Mouse (Mus musculus): ENCODE measurements around the gene Minpp1.

GRCm38 (mm10) chr19:32522247-32522646, 36.7 kb downstream of the Minpp1 start:
- TF ChIP-seq POLR2A (IDR thresholded peaks at IDR 0.05; ENCODE audit: control insufficient read depth in 1 of 2, insufficient read depth in 1 of 2, low read depth in 1 of 2, low read length in 2 of 2, poor library complexity in 1 of 2) = no peak
- TF ChIP-seq RAD21 (IDR thresholded peaks at IDR 0.05; ENCODE audit: low read depth, low read length) = no peak
- TF ChIP-seq SMC3 (IDR thresholded peaks at IDR 0.05; ENCODE audit: low read depth, low read length) = no peak
- TF ChIP-seq TAL1 (IDR thresholded peaks at IDR 0.05; ENCODE audit: low read length) = no peak
- no peak for TF ChIP-seq BHLHE40 (IDR thresholded peaks at IDR 0.05; ENCODE audit: borderline replicate concordance, low read depth, low read length)
- TF ChIP-seq NELFE (IDR thresholded peaks at IDR 0.05; ENCODE audit: low read depth, low read length) = no peak
- TF ChIP-seq EP300 (IDR thresholded peaks at IDR 0.05; ENCODE audit: low read depth in 1 of 2, low read length in 2 of 2) = no peak
- no peak for TF ChIP-seq CTCF (IDR thresholded peaks at IDR 0.05 in 2 of 3, conservative IDR thresholded peaks at IDR 0.05 in 1 of 3; ENCODE audit: control insufficient read depth in 1 of 3, insufficient read depth in 1 of 3, low read depth in 2 of 3, low read length in 3 of 3, poor library complexity in 1 of 3, severe bottlenecking in 1 of 3)
- no peak for TF ChIP-seq USF2 (IDR thresholded peaks at IDR 0.05; ENCODE audit: borderline replicate concordance in 1 of 2, insufficient read depth in 1 of 2, low read depth in 1 of 2, low read length in 2 of 2)
- no peak for TF ChIP-seq NRF1 (IDR thresholded peaks at IDR 0.05; ENCODE audit: insufficient read depth, low read depth, low read length, poor library complexity, severe bottlenecking)
- no peak for TF ChIP-seq UBTF (IDR thresholded peaks at IDR 0.05; ENCODE audit: borderline replicate concordance, insufficient read depth, low read depth, low read length)

Measured in MEL (cell line).